In the genomic region with DNA sequence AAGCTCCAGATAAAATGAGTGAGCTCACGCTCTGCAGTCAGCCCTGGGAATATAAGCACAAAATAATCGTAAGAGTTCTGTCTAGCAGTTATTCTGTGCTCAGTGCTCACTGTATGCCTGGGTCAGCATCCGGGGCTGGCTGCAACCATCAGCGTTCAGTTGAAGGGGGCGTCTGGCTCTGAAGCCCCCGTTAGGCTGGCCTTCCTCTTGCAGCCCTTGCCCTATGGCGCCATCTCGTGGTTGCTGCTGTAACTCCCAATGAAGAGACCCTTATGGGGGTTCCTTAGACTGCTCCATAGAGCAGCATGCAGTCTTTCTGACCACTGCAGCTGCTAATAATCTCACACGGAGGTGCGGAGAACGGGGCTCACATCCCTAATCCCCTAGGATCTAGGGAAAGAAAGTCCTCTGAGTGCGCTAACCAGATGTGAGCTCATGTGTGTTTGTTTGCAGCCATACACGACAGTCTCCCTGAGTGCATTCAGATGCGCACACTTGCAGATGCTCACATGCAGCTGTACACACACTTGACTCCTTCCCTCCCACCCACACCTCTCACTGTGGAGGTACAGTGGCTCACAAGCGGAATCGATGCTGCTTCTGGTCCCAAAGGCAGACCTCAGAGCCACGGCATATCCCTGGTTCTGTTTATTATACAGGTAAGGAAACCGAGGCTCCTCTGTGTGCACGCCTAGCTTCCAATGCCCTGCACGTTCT, we compare ENCODE assay signal across 8 mouse cellular contexts. TPM values are rescaled to one million over a fixed set of nuclear protein-coding genes. Genes with fewer than 3 reads are reported as not detected.
DNase-seq lines count a peak whose midpoint lies in the region; ATAC-seq and TF ChIP-seq lines count a peak whose summit lies in the region.
"Had no signal": no experiment of that assay in that cellular context is flagged by ENCODE, and none has a peak within 500 bp of the region (broad histone marks: within the 10 kb centered on the region; RNA-seq: fewer than 3 reads in every experiment).

No protein-coding gene starts in this region.

- DNase-seq in Patski (ENCODE audit: low read depth, low spot score), result no peak
- DNase-seq in cerebellum, adult 9-11 months, result peak; percentile 17
- DNase-seq in frontal cortex, postnatal 14 days (ENCODE audit: low spot score in 2 of 2), result peak; percentile 49 to 76
- DNase-seq in hindbrain, embryonic 14.5 days (ENCODE audit: low spot score), result peak; percentile 88
- DNase-seq in left cerebral cortex, adult 18-20 months (ENCODE audit: low spot score in 2 of 2), result peak; percentile 68 to 79
- peak; percentile 59 for DNase-seq in right cerebral cortex, postnatal 25 days

- peak overlapping the region; percentile 31 for H3K4me2 ChIP-seq in hindbrain, embryonic 14.5 days (replicated peaks)
- H3K4me2 ChIP-seq: stomach, embryonic 15.5 days had no signal

- no peak overlapping the region for H3K27ac ChIP-seq in hindbrain, embryonic 14.5 days
- H3K27ac ChIP-seq: stomach, embryonic 15.5 days had no signal

- no peaks in the 10 kb centered on the region for H3K4me1 ChIP-seq in hindbrain, embryonic 14.5 days (replicated peaks; ENCODE audit: control insufficient read depth, insufficient read depth, low read length)
- H3K4me1 ChIP-seq: stomach, embryonic 15.5 days had no signal

- peak; percentile 95 for TF ChIP-seq CTCF in Patski (IDR thresholded peaks at IDR 0.05)

- CTCF ChIA-PET in Patski (lab: Charles Lee), result interaction anchor here (0.7 to 6.2 kb wide), 13 partner anchors 10 to 200 kb away, joined by 3 to 39 read pairs (median 4); no protein-coding TSS in a partner anchor

- ATAC-seq in Patski, result no peak
- peak; percentile 86 for ATAC-seq in hindbrain, embryonic 14.5 days (ENCODE audit: low FRiP score)
- peak; percentile 48 for ATAC-seq in megakaryocyte, adult 5-6 weeks (ENCODE audit: poor library complexity, severe bottlenecking)

- no peak overlapping the region for H3K4me3 ChIP-seq in hindbrain, embryonic 14.5 days (replicated peaks; ENCODE audit: low read length)
- H3K4me3 ChIP-seq: stomach, embryonic 15.5 days had no signal

- no peaks in the 10 kb centered on the region for H3K9me3 ChIP-seq in hindbrain, embryonic 14.5 days (ENCODE audit: control insufficient read depth, low read length)
- H3K9me3 ChIP-seq: stomach, embryonic 15.5 days had no signal

- H3K9ac ChIP-seq in hindbrain, embryonic 14.5 days, result no peak overlapping the region
- H3K9ac ChIP-seq: stomach, embryonic 15.5 days had no signal

- H3K27me3 ChIP-seq in Patski, result no peaks in the 10 kb centered on the region
- H3K27me3 ChIP-seq in hindbrain, embryonic 14.5 days (ENCODE audit: control insufficient read depth, insufficient read depth, low read length), result no peaks in the 10 kb centered on the region

- H3K36me3 ChIP-seq in hindbrain, embryonic 14.5 days (replicated peaks; ENCODE audit: control insufficient read depth, insufficient read depth), result peaks cover 24% of the 10 kb centered on the region

- WGBS in hindbrain, embryonic 14.5 days, result 33% methylated on average over 20 of the region's 20 CpGs

- in situ Hi-C loops in Patski (cut with MboI; ENCODE audit: low pct_unique_long_range_greater_than_20kb), result loop anchor here (5.0 to 25.0 kb wide), 2 partner anchors 197 to 517 kb away; partner anchors contain the start of gene Zfp239

- POLR2A ChIA-PET in Patski (lab: Charles Lee), result no interaction called here

RNA-seq across cellular contexts. Expression of gene Bms1, which starts 39.7 kb away (rescaled TPM):
- 42.5 TPM for polyA plus RNA-seq in Patski (2021)
- 20.1 and 23.6 TPM in 2 replicates for polyA plus RNA-seq in hindbrain, embryonic 14.5 days (2014; fragmentation: Nextera tagmentation; extraction: Ambion mirVana)
- total RNA-seq in left cerebral cortex, adult 18-20 months (2021), result 10 to 100 TPM; 30.2 to 30.3 TPM
- total RNA-seq in megakaryocyte, adult 5-6 weeks (2015), result 20.4 and 23.3 TPM in 2 replicates
- 53.9 and 57.7 TPM in 2 replicates for total RNA-seq in megakaryocyte, adult 5-6 weeks (2017)
